Mouse (Mus musculus): ENCODE measurements around the gene Slit2. TPM values are rescaled to one million over a fixed set of nuclear protein-coding genes. Genes with fewer than 3 reads are reported as not detected.
"Not testable (repeated sequence)": the region's sequence is repeated elsewhere in the genome, so short reads cannot be mapped to it uniquely, and the experiment has no call there.

The Slit2 gene
- polyA plus RNA-seq, 1 experiment from 2014 or later = 20.3 TPM

DNA sequence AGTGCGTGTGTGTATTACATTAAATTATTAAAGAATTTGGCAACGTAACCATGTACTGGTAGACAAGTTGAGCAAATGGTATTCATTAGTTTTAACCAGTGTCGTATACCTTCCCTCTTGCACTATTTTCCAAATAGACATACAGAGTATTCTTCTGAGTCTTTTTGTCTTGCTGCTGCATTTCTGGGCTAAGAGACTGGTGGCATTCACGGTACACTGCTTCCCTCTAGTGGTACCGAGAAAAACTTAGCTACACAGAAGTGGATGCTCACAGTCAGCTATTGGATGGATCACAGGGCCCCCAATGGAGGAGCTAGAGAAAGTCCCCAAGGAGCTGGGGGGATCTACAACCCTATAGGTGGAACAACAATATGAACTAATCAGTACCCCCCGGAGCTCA lies 257.8 kb downstream of the Slit2 start:
- not testable (repeated sequence) for H3K27ac ChIP-seq (ENCODE audit: low read length); H3K27me3 ChIP-seq (ENCODE audit: control insufficient read depth, insufficient read depth, low read length); H3K9me3 ChIP-seq (replicated peaks; ENCODE audit: control insufficient read depth, low read length); H3K4me3 ChIP-seq (replicated peaks; ENCODE audit: low read length); H3K9ac ChIP-seq (ENCODE audit: low read length); ATAC-seq (ENCODE audit: insufficient read depth, low FRiP score); H3K4me2 ChIP-seq (ENCODE audit: low read depth, low read length); H3K36me3 ChIP-seq (ENCODE audit: control insufficient read depth, insufficient read depth, low read length); H3K4me1 ChIP-seq (ENCODE audit: control insufficient read depth, insufficient read depth, low read length)
- WGBS = 36% methylated on average over 6 of the region's 6 CpGs

DNA sequence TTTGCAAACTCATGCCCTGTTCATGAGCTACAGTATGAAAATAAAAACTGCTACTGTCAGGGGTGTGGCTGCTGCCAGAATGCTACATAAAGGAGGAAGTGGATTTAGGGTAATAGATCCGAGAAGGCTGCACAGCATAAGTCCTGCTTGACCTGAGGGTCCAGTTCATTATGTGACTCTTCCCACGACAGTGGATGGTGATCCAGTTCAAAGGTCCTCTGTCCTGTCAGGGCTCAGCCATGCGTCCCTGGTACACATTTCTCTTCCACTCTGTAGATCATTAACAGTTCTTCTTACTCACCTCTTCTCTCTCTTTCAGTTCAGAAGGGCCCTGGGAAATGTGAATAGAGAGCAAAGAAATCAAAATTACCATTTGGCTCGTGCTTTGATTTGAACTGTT lies 265.4 kb downstream of the Slit2 start:
- H3K27ac ChIP-seq (ENCODE audit: low read length) = no peak overlapping the region
- WGBS = 47% methylated on average over 4 of the region's 4 CpGs

GRCm38 (mm10) chr5:48277561-48277960 lies 294.6 kb downstream of the Slit2 start:
- H3K4me3 ChIP-seq (replicated peaks; ENCODE audit: low read length) = no peak overlapping the region
- no peaks in the 10 kb centered on the region for H3K27me3 ChIP-seq (ENCODE audit: control insufficient read depth, insufficient read depth, low read length)
- ATAC-seq (ENCODE audit: insufficient read depth, low FRiP score) = no peak
- H3K36me3 ChIP-seq (ENCODE audit: control insufficient read depth, insufficient read depth, low read length) = no peaks in the 10 kb centered on the region
- H3K9ac ChIP-seq (ENCODE audit: low read length) = no peak overlapping the region
- H3K4me1 ChIP-seq (ENCODE audit: control insufficient read depth, insufficient read depth, low read length) = no peaks in the 10 kb centered on the region
- WGBS = 66% methylated on average over 4 of the region's 4 CpGs
- no peaks in the 10 kb centered on the region for H3K9me3 ChIP-seq (replicated peaks; ENCODE audit: control insufficient read depth, low read length)
- H3K4me2 ChIP-seq (ENCODE audit: low read depth, low read length) = no peak overlapping the region
- H3K27ac ChIP-seq (ENCODE audit: low read length) = no peak overlapping the region

More for the DNA sequence above, 265.4 kb downstream of the Slit2 start:
- Histone ChIP-seq H3K4me3 (replicated peaks; ENCODE audit: low read length) (no peak overlapping the region), H3K9me3 (replicated peaks; ENCODE audit: control insufficient read depth, low read length) (no peaks in the 10 kb centered on the region), H3K27me3 (ENCODE audit: control insufficient read depth, insufficient read depth, low read length) (no peaks in the 10 kb centered on the region), H3K4me2 (ENCODE audit: low read depth, low read length) (no peak overlapping the region), H3K36me3 (ENCODE audit: control insufficient read depth, insufficient read depth, low read length) (no peaks in the 10 kb centered on the region), H3K4me1 (ENCODE audit: control insufficient read depth, insufficient read depth, low read length) (no peaks in the 10 kb centered on the region), H3K9ac (ENCODE audit: low read length) (no peak overlapping the region)
- no peak for ATAC-seq (ENCODE audit: insufficient read depth, low FRiP score)

DNA sequence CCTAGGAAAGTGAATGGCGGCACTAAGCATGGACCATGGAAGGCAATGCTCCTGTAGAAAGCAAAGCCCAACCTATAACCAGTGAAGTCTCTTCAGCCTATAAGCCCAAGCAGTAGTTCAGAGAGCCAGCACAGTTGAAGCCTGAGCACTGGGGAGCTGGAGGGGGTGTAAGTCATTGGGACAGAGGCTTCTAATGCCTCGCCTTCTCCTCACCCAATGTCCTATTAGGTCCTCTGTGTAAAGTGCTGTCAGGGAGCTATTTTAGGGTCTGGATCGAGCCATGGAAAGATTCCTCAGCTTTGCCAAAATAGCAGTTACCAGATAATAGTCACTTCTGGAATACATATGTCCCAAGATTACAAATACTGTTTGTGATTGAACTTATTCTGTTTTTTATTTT lies 318.2 kb downstream of the Slit2 start:
- H3K27me3 ChIP-seq (ENCODE audit: control insufficient read depth, insufficient read depth, low read length) = no peaks in the 10 kb centered on the region
- H3K9ac ChIP-seq (ENCODE audit: low read length) = no peak overlapping the region
- H3K4me1 ChIP-seq (ENCODE audit: control insufficient read depth, insufficient read depth, low read length) = no peaks in the 10 kb centered on the region
- no peak overlapping the region for H3K27ac ChIP-seq (ENCODE audit: low read length)
- no peak for ATAC-seq (ENCODE audit: insufficient read depth, low FRiP score)
- no peaks in the 10 kb centered on the region for H3K9me3 ChIP-seq (replicated peaks; ENCODE audit: control insufficient read depth, low read length)
- H3K36me3 ChIP-seq (ENCODE audit: control insufficient read depth, insufficient read depth, low read length) = no peaks in the 10 kb centered on the region
- H3K4me3 ChIP-seq (replicated peaks; ENCODE audit: low read length) = no peak overlapping the region
- no peak overlapping the region for H3K4me2 ChIP-seq (ENCODE audit: low read depth, low read length)
- WGBS = 88% methylated on average over 3 of the region's 3 CpGs

- Histone ChIP-seq H3K9ac (ENCODE audit: low read length) (no peak overlapping the region), H3K4me2 (ENCODE audit: low read depth, low read length) (no peak overlapping the region), H3K4me3 (replicated peaks; ENCODE audit: low read length) (no peak overlapping the region), H3K4me1 (ENCODE audit: control insufficient read depth, insufficient read depth, low read length) (no peaks in the 10 kb centered on the region), H3K27ac (ENCODE audit: low read length) (no peak overlapping the region), H3K27me3 (ENCODE audit: control insufficient read depth, insufficient read depth, low read length) (no peaks in the 10 kb centered on the region), H3K9me3 (replicated peaks; ENCODE audit: control insufficient read depth, low read length) (no peaks in the 10 kb centered on the region), H3K36me3 (ENCODE audit: control insufficient read depth, insufficient read depth, low read length) (no peaks in the 10 kb centered on the region)
- WGBS = 56% methylated on average over 6 of the region's 6 CpGs
- ATAC-seq (ENCODE audit: insufficient read depth, low FRiP score) = no peak
These were observed 332.2 kb downstream of the Slit2 start for GRCm38 (mm10) chr5:48315057-48315602.

DNA sequence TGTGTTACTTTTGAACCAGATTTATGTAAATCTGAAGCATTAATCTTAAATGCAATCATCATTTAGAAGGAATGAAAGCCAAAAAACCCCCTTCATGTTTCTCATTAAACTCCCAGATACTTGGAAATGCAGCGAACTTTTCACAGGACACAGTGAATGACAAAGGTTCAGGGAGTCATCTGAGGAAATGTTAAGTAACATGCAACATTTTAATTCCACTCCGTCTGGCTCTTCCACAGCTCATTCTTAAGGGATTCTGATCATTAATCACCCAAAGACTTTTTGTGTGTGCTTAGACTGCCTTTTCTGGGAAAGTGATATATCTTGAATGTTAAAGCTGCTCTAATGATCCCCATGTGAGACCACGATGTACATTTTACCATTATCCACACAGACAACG lies 337.7 kb downstream of the Slit2 start:
- WGBS = 41% methylated on average over 4 of the region's 4 CpGs
- Histone ChIP-seq H3K27ac (ENCODE audit: low read length) (no peak overlapping the region), H3K27me3 (ENCODE audit: control insufficient read depth, insufficient read depth, low read length) (no peaks in the 10 kb centered on the region), H3K4me2 (ENCODE audit: low read depth, low read length) (no peak overlapping the region), H3K36me3 (ENCODE audit: control insufficient read depth, insufficient read depth, low read length) (no peaks in the 10 kb centered on the region), H3K4me3 (replicated peaks; ENCODE audit: low read length) (no peak overlapping the region), H3K9me3 (replicated peaks; ENCODE audit: control insufficient read depth, low read length) (no peaks in the 10 kb centered on the region), H3K4me1 (ENCODE audit: control insufficient read depth, insufficient read depth, low read length) (no peaks in the 10 kb centered on the region), H3K9ac (ENCODE audit: low read length) (no peak overlapping the region)
- no peak for ATAC-seq (ENCODE audit: insufficient read depth, low FRiP score)

GRCm38 (mm10) chr5:48326221-48326620 lies 343.3 kb downstream of the Slit2 start:
- H3K36me3 ChIP-seq (ENCODE audit: control insufficient read depth, insufficient read depth, low read length) = no peaks in the 10 kb centered on the region
- ATAC-seq (ENCODE audit: insufficient read depth, low FRiP score) = no peak
- H3K4me1 ChIP-seq (ENCODE audit: control insufficient read depth, insufficient read depth, low read length) = no peaks in the 10 kb centered on the region
- no peak overlapping the region for H3K4me3 ChIP-seq (replicated peaks; ENCODE audit: low read length)
- H3K9ac ChIP-seq (ENCODE audit: low read length) = no peak overlapping the region
- H3K27me3 ChIP-seq (ENCODE audit: control insufficient read depth, insufficient read depth, low read length) = no peaks in the 10 kb centered on the region
- no peak overlapping the region for H3K4me2 ChIP-seq (ENCODE audit: low read depth, low read length)
- no peak overlapping the region for H3K27ac ChIP-seq (ENCODE audit: low read length)
- no peaks in the 10 kb centered on the region for H3K9me3 ChIP-seq (replicated peaks; ENCODE audit: control insufficient read depth, low read length)

GRCm38 (mm10) chr5:48327652-48328051 lies 344.7 kb downstream of the Slit2 start, which contains the start of gene 5730480H06Rik:
5730480H06Rik (plus strand) TSS chr5:48327952.
- H3K36me3 ChIP-seq (ENCODE audit: control insufficient read depth, insufficient read depth, low read length) = no peaks in the 10 kb centered on the region
- no peaks in the 10 kb centered on the region for H3K4me1 ChIP-seq (ENCODE audit: control insufficient read depth, insufficient read depth, low read length)
- no peak within 1 kb of the TSS for H3K27ac ChIP-seq (ENCODE audit: low read length)
- no peak within 1 kb of the TSS for H3K9ac ChIP-seq (ENCODE audit: low read length)
- H3K4me2 ChIP-seq (ENCODE audit: low read depth, low read length) = no peak within 1 kb of the TSS
- ATAC-seq (ENCODE audit: insufficient read depth, low FRiP score) = no peak
- 91% methylated on average over 8 of the region's 8 CpGs for WGBS
- H3K27me3 ChIP-seq (ENCODE audit: control insufficient read depth, insufficient read depth, low read length) = no peaks in the 10 kb centered on the region
- no peaks in the 10 kb centered on the region for H3K9me3 ChIP-seq (replicated peaks; ENCODE audit: control insufficient read depth, low read length)
- no peak within 1 kb of the TSS for H3K4me3 ChIP-seq (replicated peaks; ENCODE audit: low read length)

DNA sequence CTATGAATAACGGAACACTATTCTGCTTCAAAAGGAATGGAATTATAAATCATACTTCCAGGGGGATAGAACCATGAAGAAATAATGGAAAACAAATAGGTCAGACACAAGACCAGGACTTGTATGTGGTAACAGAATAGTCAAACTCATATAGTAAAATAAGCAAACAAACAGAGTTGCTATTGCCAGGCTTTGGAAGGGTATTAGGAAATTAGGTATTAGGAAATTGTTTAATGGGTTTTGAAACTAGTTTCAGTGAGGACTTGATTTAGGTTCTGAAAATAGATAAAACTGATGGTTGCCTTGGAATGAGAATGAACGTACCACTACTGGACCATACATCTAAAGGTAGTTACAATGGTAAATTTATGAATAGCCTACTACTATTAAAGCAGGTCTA lies 346.8 kb downstream of the Slit2 start:
- no peak overlapping the region for H3K4me3 ChIP-seq (replicated peaks; ENCODE audit: low read length)
- no peak overlapping the region for H3K4me2 ChIP-seq (ENCODE audit: low read depth, low read length)
- no peaks in the 10 kb centered on the region for H3K36me3 ChIP-seq (ENCODE audit: control insufficient read depth, insufficient read depth, low read length)
- no peak overlapping the region for H3K27ac ChIP-seq (ENCODE audit: low read length)
- H3K4me1 ChIP-seq (ENCODE audit: control insufficient read depth, insufficient read depth, low read length) = no peaks in the 10 kb centered on the region
- WGBS = 92% methylated on average over 2 of the region's 2 CpGs
- no peak overlapping the region for H3K9ac ChIP-seq (ENCODE audit: low read length)
- ATAC-seq (ENCODE audit: insufficient read depth, low FRiP score) = no peak
- no peaks in the 10 kb centered on the region for H3K27me3 ChIP-seq (ENCODE audit: control insufficient read depth, insufficient read depth, low read length)
- H3K9me3 ChIP-seq (replicated peaks; ENCODE audit: control insufficient read depth, low read length) = no peaks in the 10 kb centered on the region

DNA sequence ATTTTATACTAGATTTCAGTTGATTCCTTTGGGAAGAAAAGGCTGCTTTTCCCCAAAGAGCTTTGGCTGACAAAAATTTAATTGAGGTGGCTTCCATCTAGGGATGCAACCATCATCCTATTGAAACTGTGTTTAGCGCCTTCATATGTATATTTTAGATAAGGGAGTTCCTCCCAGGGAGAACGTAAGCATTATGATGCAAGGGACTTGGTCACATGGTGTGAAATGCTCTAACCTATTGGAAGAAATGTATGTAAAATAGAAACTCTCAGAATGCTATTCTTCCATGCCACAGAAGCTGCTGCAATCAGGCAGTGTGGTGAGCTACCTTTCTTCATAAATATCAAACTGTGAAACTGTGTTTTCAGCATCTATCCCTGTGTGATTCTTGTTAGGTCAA lies 347.9 kb downstream of the Slit2 start:
- H3K4me3 ChIP-seq (replicated peaks; ENCODE audit: low read length) = no peak overlapping the region
- no peaks in the 10 kb centered on the region for H3K27me3 ChIP-seq (ENCODE audit: control insufficient read depth, insufficient read depth, low read length)
- H3K4me2 ChIP-seq (ENCODE audit: low read depth, low read length) = no peak overlapping the region
- WGBS = 76% methylated on average over 2 of the region's 2 CpGs
- H3K36me3 ChIP-seq (ENCODE audit: control insufficient read depth, insufficient read depth, low read length) = no peaks in the 10 kb centered on the region
- ATAC-seq (ENCODE audit: insufficient read depth, low FRiP score) = no peak
- no peaks in the 10 kb centered on the region for H3K9me3 ChIP-seq (replicated peaks; ENCODE audit: control insufficient read depth, low read length)
- no peaks in the 10 kb centered on the region for H3K4me1 ChIP-seq (ENCODE audit: control insufficient read depth, insufficient read depth, low read length)
- H3K9ac ChIP-seq (ENCODE audit: low read length) = no peak overlapping the region
- no peak overlapping the region for H3K27ac ChIP-seq (ENCODE audit: low read length)

All from stomach, embryonic 16.5 days (tissue).